Mouse (Mus musculus) spleen, adult 2 months (tissue): ENCODE results near the gene Krt73.

Experiments
- CTCF ChIP-seq: fragments of 200-500 bp; IDR thresholded peaks from 2 replicates; pipeline ENCODE4 v1.5.1; 2011; ENCODE audit warnings: mild to moderate bottlenecking, inconsistent platforms; ENCODE audit not compliant: insufficient read depth, insufficient read length, insufficient replicate concordance; ENCODE audit errors: extremely low read depth
- POLR2A ChIP-seq: fragments of 200-500 bp; IDR thresholded peaks from 2 replicates; pipeline ENCODE4 v1.6.1; 2011; ENCODE audit warnings: low read depth, low read length, inconsistent platforms

- TF ChIP-seq CTCF, result no peak
- TF ChIP-seq POLR2A, result no peak
Observed at GRCm38 (mm10) chr15:101845971-101846403, 43.8 kb upstream of the Krt73 start.
